Mouse (Mus musculus) megakaryocyte, embryonic 14.5 days (primary cell): ENCODE data around the gene Fcrl1.

Source experiments
- FLI1 ChIP-seq: IDR thresholded peaks from 2 replicates; pipeline ENCODE4 v1.6.1; 2012; ENCODE audit warnings: low read length, inconsistent platforms, mixed read lengths
- GATA1 ChIP-seq: IDR thresholded peaks from 3 replicates; pipeline ENCODE4 v1.6.1; 2012; ENCODE audit warnings: mixed read lengths, low read length, inconsistent platforms, borderline replicate concordance

DNA sequence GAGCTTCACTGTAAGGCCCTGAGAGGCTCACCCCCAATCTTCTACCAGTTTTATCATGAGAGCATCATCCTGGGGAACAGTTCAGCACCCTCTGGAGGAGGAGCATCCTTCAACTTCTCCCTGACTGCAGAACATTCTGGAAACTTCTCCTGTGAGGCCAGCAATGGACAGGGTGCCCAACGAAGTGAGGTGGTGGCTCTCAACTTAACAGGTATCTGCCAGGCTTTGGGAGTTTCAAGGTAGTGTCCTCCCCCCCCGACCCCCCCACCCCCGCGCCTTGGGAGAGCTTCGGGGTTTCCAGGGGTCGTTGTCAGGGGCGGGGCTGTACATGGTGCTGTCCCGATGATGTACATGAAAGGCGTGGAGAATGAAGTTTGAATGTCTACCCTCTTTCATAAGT is 8.9 kb downstream of the Fcrl1 start:
- no peak for TF ChIP-seq GATA1
- TF ChIP-seq FLI1, result no peak
